Mouse (Mus musculus) embryonic fibroblast, embryonic 13.5 days (primary cell): Measurements from ENCODE around the gene Cacna2d1. TPM values are rescaled to one million over a fixed set of nuclear protein-coding genes. Genes with fewer than 3 reads are reported as not detected.

Experiments used
- H3K27ac ChIP-seq: 2 replicates; pipeline ENCODE4 v1.5.1; 2012; ENCODE audit warnings: low read length, control low read depth, inconsistent platforms; ENCODE audit not compliant: insufficient read depth
- H3K4me1 ChIP-seq: 2 replicates; pipeline ENCODE4 v1.6.1; 2011; ENCODE audit warnings: low read length; ENCODE audit not compliant: control insufficient read depth, insufficient read depth
- H3K4me3 ChIP-seq: 2 replicates; pipeline ENCODE4 v1.5.1; 2011; ENCODE audit warnings: mild to moderate bottlenecking, control low read depth, low read length; ENCODE audit not compliant: insufficient read depth
- CTCF ChIP-seq: IDR thresholded peaks from 2 replicates; pipeline ENCODE4 v1.5.1; 2011; ENCODE audit warnings: mild to moderate bottlenecking, control low read depth, low read length, moderate library complexity, borderline replicate concordance; ENCODE audit not compliant: insufficient read depth
- POLR2A ChIP-seq: IDR thresholded peaks from 2 replicates; pipeline ENCODE4 v1.6.1; 2011; ENCODE audit warnings: low read depth, mild to moderate bottlenecking, control low read depth, low read length, moderate library complexity
- polyA plus RNA-seq: library from polyadenylated mRNA; stranded (reverse); fragments of >200 nt; gene quantifications from 2 replicates; pipeline ENCODE4 v1.2.4, GENCODE M21; 2011; ENCODE audit warnings: low read depth; ENCODE audit not compliant: missing spikeins, insufficient read length

Gene Cacna2d1
- polyA plus RNA-seq, 1 experiment = 49.3 TPM

- no peak overlapping the region for H3K4me3 ChIP-seq
- TF ChIP-seq CTCF (no peak), POLR2A (no peak)
- H3K27ac ChIP-seq = no peak overlapping the region
- H3K4me1 ChIP-seq = no peaks in the 10 kb centered on the region; the same call in 1 of the 2 replicates
These were observed 186.8 kb downstream of the Cacna2d1 start for GRCm38 (mm10) chr5:16121334-16121733.

DNA sequence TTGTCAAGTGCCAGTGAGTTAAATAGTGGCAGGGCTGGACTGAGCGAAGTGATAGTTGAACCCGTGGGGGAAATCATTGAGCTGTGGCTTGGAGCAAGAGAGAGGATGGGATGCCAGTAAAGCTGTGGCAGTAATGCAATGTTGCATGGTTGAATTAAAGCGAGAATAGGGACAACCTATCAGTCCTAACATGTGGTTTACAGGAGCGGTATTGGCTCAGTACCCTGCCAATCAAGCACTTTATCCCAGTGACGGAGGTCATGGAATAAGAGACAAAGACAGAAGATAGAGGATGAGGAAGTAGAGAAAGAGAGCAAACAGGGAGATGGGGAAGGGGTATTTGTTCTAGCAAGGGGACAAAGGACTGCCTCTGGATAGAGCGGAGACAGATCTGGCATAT lies 187.6 kb downstream of the Cacna2d1 start:
- Histone ChIP-seq H3K4me3 (no peak overlapping the region), H3K27ac (no peak overlapping the region), H3K4me1 (no peaks in the 10 kb centered on the region; the same call in 1 of the 2 replicates)
- TF ChIP-seq CTCF = no peak
- TF ChIP-seq POLR2A = no peak

- no peak overlapping the region for H3K4me3 ChIP-seq
- TF ChIP-seq CTCF (no peak), POLR2A (no peak)
- H3K4me1 ChIP-seq = no peaks in the 10 kb centered on the region
- H3K27ac ChIP-seq = no peak overlapping the region
These were observed 200.0 kb downstream of the Cacna2d1 start for GRCm38 (mm10) chr5:16134286-16135094.

DNA sequence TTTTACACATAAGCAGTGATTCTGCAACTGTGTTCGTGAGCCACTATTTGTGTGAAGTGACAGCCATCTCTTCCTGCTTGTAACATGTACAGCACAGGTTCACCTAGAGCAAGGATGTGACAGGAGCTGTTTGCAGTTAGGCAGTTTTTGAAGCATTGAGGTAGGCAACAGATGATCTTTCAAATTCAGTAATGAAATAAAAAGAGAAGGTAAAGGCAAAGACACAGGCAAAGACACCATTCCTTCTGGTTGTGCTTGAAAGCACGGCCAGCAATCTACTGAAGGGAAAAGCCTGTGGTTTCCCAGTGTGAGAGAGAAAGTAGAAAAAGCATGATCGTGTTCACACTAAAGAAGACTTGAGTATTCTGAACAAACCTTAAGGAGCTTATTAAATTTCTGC lies 201.5 kb downstream of the Cacna2d1 start:
- H3K27ac ChIP-seq = no peak overlapping the region
- no peak overlapping the region for H3K4me3 ChIP-seq
- no peaks in the 10 kb centered on the region for H3K4me1 ChIP-seq
- TF ChIP-seq POLR2A (no peak), CTCF (no peak)

- H3K4me1 ChIP-seq = no peaks in the 10 kb centered on the region
- H3K27ac ChIP-seq = no peak overlapping the region
- TF ChIP-seq CTCF (no peak), POLR2A (no peak)
- no peak overlapping the region for H3K4me3 ChIP-seq
These were observed 202.3 kb downstream of the Cacna2d1 start for GRCm38 (mm10) chr5:16136839-16137238.

DNA sequence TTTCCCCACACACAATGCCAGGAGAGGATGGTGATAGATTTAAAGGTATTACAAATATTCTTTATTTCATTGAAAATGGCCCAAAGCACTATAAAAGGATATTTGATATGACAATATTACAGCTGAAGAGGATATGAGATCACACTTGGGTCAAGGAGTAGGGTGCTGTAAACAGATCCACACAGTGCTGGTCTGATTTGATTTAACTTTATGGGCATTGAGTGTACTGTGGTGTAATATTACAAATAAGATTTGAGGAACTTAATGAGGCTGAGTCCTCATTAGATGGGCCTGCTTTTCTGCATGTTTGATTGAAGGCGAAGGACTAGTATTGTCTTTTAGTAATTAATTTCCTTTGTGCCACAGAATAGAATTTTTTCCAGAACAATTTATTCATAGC lies 212.1 kb downstream of the Cacna2d1 start:
- H3K4me1 ChIP-seq = no peaks in the 10 kb centered on the region
- H3K27ac ChIP-seq = no peak overlapping the region
- TF ChIP-seq POLR2A (no peak), CTCF (no peak)

DNA sequence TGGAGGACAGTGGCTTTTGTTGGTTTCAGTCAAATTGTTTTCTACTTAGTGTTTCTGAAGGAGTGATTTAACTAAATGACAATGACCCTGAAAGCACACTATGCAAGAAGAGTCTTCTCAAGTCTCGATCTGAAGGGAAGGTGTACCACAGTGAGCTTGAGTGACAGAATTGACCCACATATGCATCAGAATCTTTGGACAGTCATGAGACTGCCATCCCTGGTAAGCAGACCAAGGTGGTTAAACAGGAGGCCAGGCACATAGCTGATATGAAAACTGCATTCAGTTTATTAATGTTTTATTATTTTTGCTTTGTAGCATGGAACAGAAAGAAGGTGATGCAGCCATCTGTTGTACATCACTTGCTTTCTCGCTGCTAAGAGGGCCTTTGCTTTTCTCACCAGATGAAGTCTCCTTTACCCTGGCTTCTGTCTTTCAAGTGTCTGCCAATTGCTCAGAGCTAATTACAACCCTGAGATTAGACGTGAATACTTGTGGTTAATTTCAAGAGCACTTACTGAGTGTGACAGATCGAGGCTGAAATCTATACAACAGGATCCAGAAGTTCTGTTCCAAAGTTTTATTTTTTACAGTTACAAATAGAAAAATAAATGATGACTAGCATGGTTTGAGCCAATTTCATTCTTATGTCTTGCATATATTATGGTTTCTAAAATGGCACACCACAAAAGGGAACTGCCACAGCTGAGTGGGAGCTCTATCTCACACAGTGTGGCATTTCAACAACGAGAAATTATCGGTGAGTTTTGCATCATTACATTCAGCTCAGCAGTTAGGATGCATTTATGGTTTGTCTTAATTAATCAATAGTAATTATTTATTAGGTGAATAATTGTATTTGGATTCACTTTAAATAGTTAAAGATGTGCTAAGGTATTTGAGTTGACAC lies 221.1 kb downstream of the Cacna2d1 start:
- Histone ChIP-seq H3K4me3 (no peak overlapping the region), H3K4me1 (no peaks in the 10 kb centered on the region), H3K27ac (no peak overlapping the region)
- no peak for TF ChIP-seq CTCF
- no peak for TF ChIP-seq POLR2A

More for the DNA sequence above, 212.1 kb downstream of the Cacna2d1 start:
- no peak overlapping the region for H3K4me3 ChIP-seq

DNA sequence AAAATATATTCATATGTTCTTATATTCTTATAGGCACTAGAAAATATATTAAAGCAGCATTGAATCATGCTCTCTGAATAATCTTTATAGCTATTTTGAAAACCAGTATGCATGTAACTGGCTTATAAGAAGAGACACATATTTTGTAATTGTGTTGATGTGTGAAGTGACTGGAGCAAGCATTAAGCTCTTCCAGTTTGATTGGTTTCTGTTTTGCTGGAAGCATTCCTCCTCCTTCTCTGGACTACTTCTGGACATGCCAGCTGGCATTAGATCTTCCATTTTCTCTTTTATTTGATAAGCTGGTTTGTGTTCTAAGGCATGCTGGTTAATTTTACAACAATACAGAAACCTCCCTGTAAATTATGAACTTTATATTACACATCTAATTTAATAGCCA lies 228.8 kb downstream of the Cacna2d1 start:
- Histone ChIP-seq H3K4me3 (no peak overlapping the region), H3K27ac (no peak overlapping the region), H3K4me1 (no peaks in the 10 kb centered on the region)
- TF ChIP-seq POLR2A = no peak
- TF ChIP-seq CTCF = no peak

- Histone ChIP-seq H3K4me3 (no peak overlapping the region), H3K27ac (no peak overlapping the region), H3K4me1 (no peaks in the 10 kb centered on the region)
- TF ChIP-seq POLR2A = no peak
- no peak for TF ChIP-seq CTCF
These were observed 231.8 kb downstream of the Cacna2d1 start for GRCm38 (mm10) chr5:16166117-16166867.
